Mouse (Mus musculus) gonadal fat pad, adult 2 months (tissue): Measurements from ENCODE around the gene Igf2bp1. TPM values are rescaled to one million over a fixed set of nuclear protein-coding genes. Genes with fewer than 3 reads are reported as not detected.

Experiments
- DNase-seq: peaks from one replicate; pipeline ENCODE4 v3.0.0-alpha.2; 2012; ENCODE audit warnings: low read depth
- polyA plus RNA-seq: library from polyadenylated mRNA; depleted of rRNA; stranded (reverse); fragments of >200 nt; gene quantifications from 2 replicates; pipeline ENCODE4 v1.2.3, GENCODE M21; 2012

Igf2bp1 gene
- polyA plus RNA-seq, 1 experiment = 0.11 TPM

- DNase-seq = no peak
Measured at GRCm38 (mm10) chr11:96007516-96008235, 1.9 kb upstream of the Igf2bp1 start.

- no peak for DNase-seq
Measured at GRCm38 (mm10) chr11:96006852-96007515, 1.2 kb upstream of the Igf2bp1 start.

GRCm38 (mm10) chr11:96006367-96006851 is 669 bp upstream of the Igf2bp1 start:
- DNase-seq = no peak

GRCm38 (mm10) chr11:96004793-96005402 is 842 bp downstream of the Igf2bp1 start:
- no peak for DNase-seq

- no peak for DNase-seq
Measured at GRCm38 (mm10) chr11:96003969-96004792, 1.6 kb downstream of the Igf2bp1 start.

GRCm38 (mm10) chr11:96003100-96003900 is 2.4 kb downstream of the Igf2bp1 start:
- DNase-seq = no peak

GRCm38 (mm10) chr11:95994151-95994550 is 11.6 kb downstream of the Igf2bp1 start:
- no peak for DNase-seq

GRCm38 (mm10) chr11:95990886-95991708 is 14.6 kb downstream of the Igf2bp1 start:
- DNase-seq = no peak

GRCm38 (mm10) chr11:95990431-95990830 is 15.3 kb downstream of the Igf2bp1 start:
- no peak for DNase-seq

GRCm38 (mm10) chr11:95989864-95990263 is 15.9 kb downstream of the Igf2bp1 start:
- DNase-seq = no peak

GRCm38 (mm10) chr11:95988533-95988932 is 17.2 kb downstream of the Igf2bp1 start:
- no peak for DNase-seq

- DNase-seq = no peak
Measured at GRCm38 (mm10) chr11:95987854-95988447, 17.8 kb downstream of the Igf2bp1 start.

GRCm38 (mm10) chr11:95982475-95982874 is 23.3 kb downstream of the Igf2bp1 start:
- no peak for DNase-seq

- DNase-seq = no peak
Measured at GRCm38 (mm10) chr11:95981804-95982203, 23.9 kb downstream of the Igf2bp1 start.

- no peak for DNase-seq
Measured at GRCm38 (mm10) chr11:95980762-95981418, 24.9 kb downstream of the Igf2bp1 start.

- DNase-seq = no peak
Measured at GRCm38 (mm10) chr11:95978487-95978886, 27.3 kb downstream of the Igf2bp1 start.

- no peak for DNase-seq
Measured at GRCm38 (mm10) chr11:95976290-95976689, 29.4 kb downstream of the Igf2bp1 start.

- DNase-seq = no peak
Measured at GRCm38 (mm10) chr11:95975694-95976093, 30.0 kb downstream of the Igf2bp1 start.

- DNase-seq = no peak
Measured at GRCm38 (mm10) chr11:95973187-95973586, 32.6 kb downstream of the Igf2bp1 start.
